Mouse (Mus musculus): Measurements from ENCODE around the gene Rfx1.

Rfx1 gene

GRCm38 (mm10) chr8:84060245-84060644 lies 6.4 kb upstream of the Rfx1 start:
- no peak for DNase-seq (ENCODE audit: low spot score in 2 of 2)

- peak in 1 of 2 experiments; percentile 76 for DNase-seq (ENCODE audit: low spot score in 2 of 2)
Observed at GRCm38 (mm10) chr8:84063861-84064610, 2.6 kb upstream of the Rfx1 start.

GRCm38 (mm10) chr8:84065037-84065436 lies 1.6 kb upstream of the Rfx1 start, which contains the start of gene Gm10643:
Gm10643 (minus strand) TSS chr8:84065137.
- DNase-seq (ENCODE audit: low spot score in 2 of 2), result no peak

GRCm38 (mm10) chr8:84065457-84066072 lies 1.1 kb upstream of the Rfx1 start:
- DNase-seq (ENCODE audit: low spot score in 2 of 2), result no peak

GRCm38 (mm10) chr8:84067047-84067573 lies 476 bp downstream of the Rfx1 start:
- peak; percentile 98 to 99 for DNase-seq (ENCODE audit: low spot score in 2 of 2)

- DNase-seq (ENCODE audit: low spot score in 2 of 2), result no peak
Observed at GRCm38 (mm10) chr8:84067911-84068310, 1.3 kb downstream of the Rfx1 start.

GRCm38 (mm10) chr8:84068316-84069035 lies 1.8 kb downstream of the Rfx1 start:
- DNase-seq (ENCODE audit: low spot score in 2 of 2), result no peak

GRCm38 (mm10) chr8:84069169-84069568 lies 2.5 kb downstream of the Rfx1 start:
- no peak for DNase-seq (ENCODE audit: low spot score in 2 of 2)

- no peak for DNase-seq (ENCODE audit: low spot score in 2 of 2)
Observed at GRCm38 (mm10) chr8:84069750-84070149, 3.1 kb downstream of the Rfx1 start.

GRCm38 (mm10) chr8:84070241-84070640 lies 3.6 kb downstream of the Rfx1 start:
- no peak for DNase-seq (ENCODE audit: low spot score in 2 of 2)

- DNase-seq (ENCODE audit: low spot score in 2 of 2), result no peak
Observed at GRCm38 (mm10) chr8:84070667-84071066, 4.0 kb downstream of the Rfx1 start.

- no peak for DNase-seq (ENCODE audit: low spot score in 2 of 2)
Observed at GRCm38 (mm10) chr8:84071921-84072320, 5.3 kb downstream of the Rfx1 start.

- no peak for DNase-seq (ENCODE audit: low spot score in 2 of 2)
Observed at GRCm38 (mm10) chr8:84072321-84072720, 5.7 kb downstream of the Rfx1 start.

- DNase-seq (ENCODE audit: low spot score in 2 of 2), result no peak
Observed at GRCm38 (mm10) chr8:84073230-84073976, 6.8 kb downstream of the Rfx1 start.

- no peak for DNase-seq (ENCODE audit: low spot score in 2 of 2)
Observed at GRCm38 (mm10) chr8:84076412-84076811, 9.8 kb downstream of the Rfx1 start.

- no peak for DNase-seq (ENCODE audit: low spot score in 2 of 2)
Observed at GRCm38 (mm10) chr8:84076849-84077248, 10.2 kb downstream of the Rfx1 start.

- no peak for DNase-seq (ENCODE audit: low spot score in 2 of 2)
Observed at GRCm38 (mm10) chr8:84079206-84079605, 12.6 kb downstream of the Rfx1 start.

GRCm38 (mm10) chr8:84083829-84084241 lies 17.2 kb downstream of the Rfx1 start:
- no peak for DNase-seq (ENCODE audit: low spot score in 2 of 2)

- no peak for DNase-seq (ENCODE audit: low spot score in 2 of 2)
Observed at GRCm38 (mm10) chr8:84084341-84085115, 17.9 kb downstream of the Rfx1 start.

- DNase-seq (ENCODE audit: low spot score in 2 of 2), result no peak
Observed at GRCm38 (mm10) chr8:84087156-84087555, 20.5 kb downstream of the Rfx1 start.

GRCm38 (mm10) chr8:84087821-84088220 lies 21.2 kb downstream of the Rfx1 start:
- no peak for DNase-seq (ENCODE audit: low spot score in 2 of 2)

Measured in spleen, postnatal 10 days (tissue).